Mouse (Mus musculus) brain, embryonic 14.5 days (tissue): ENCODE results near the gene Ubfd1. TPM values are rescaled to one million over a fixed set of nuclear protein-coding genes. Genes with fewer than 3 reads are reported as not detected.
A peak's percentile ranks its signal among the peaks of the same experiment; 100 is the strongest.

Experiments used
- DNase-seq: peaks from one replicate; pipeline ENCODE4 v3.0.0-alpha.2; 2011; ENCODE audit warnings: low read depth
- CTCF ChIP-seq: fragments of 200-500 bp; IDR thresholded peaks from 2 replicates; pipeline ENCODE4 v1.5.1; 2012; ENCODE audit warnings: inconsistent platforms, mild to moderate bottlenecking, moderate library complexity, borderline replicate concordance; ENCODE audit not compliant: insufficient read depth, insufficient read length; ENCODE audit errors: extremely low read depth
- POLR2A ChIP-seq: fragments of 200-500 bp; IDR thresholded peaks from 2 replicates; pipeline ENCODE4 v1.6.1; 2012; ENCODE audit warnings: mild to moderate bottlenecking, inconsistent platforms, borderline replicate concordance; ENCODE audit not compliant: poor library complexity, insufficient read depth, insufficient read length, severe bottlenecking; ENCODE audit errors: extremely low read depth
- polyA plus RNA-seq: library from polyadenylated mRNA; depleted of rRNA; stranded (reverse); fragments of >200 nt; gene quantifications from 2 replicates; pipeline ENCODE4 v1.2.3, GENCODE M21; 2012; rRNA removed

The Ubfd1 gene
- 77.7 and 89.6 TPM in 2 replicates for polyA plus RNA-seq

DNA sequence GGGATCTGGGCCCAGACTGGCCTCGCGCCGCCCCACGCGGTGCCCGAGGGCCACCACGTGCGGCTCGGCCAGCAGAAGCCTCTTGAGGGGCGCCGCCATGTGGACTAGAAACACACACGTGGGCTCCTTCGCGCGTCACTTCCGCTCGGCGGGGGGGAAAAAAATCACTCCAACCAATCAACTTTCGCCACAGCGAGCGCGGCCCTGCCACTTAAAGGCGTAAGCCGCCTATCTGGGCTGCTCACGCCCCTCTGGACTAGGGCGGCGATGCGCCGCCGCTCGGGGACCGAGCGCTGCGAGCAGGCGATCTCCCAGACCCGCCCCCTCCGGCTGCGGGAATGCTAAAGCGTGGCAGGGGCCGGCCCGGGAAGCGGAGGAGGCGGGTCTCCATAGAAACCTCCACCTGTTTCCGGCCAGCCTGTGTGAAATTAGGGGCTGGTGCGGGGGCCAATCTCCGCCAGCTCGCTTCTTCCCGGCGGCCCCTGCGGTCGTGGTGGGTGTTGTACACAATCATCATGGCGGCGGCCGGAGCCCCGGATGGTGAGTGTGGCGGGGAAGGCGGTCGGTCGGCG lies at the start of gene Ubfd1, which contains the start of gene Ears2:
TSS of gene Ubfd1 (plus strand) at position 231 of the 572 bp plus-strand sequence.
TSS of gene Ears2 (minus strand) at position 319 of the 572 bp plus-strand sequence.
- DNase-seq, result peak; percentile 99
- TF ChIP-seq CTCF (peak; percentile 7; the same call in 1 of the 2 replicates), POLR2A (no peak)

DNA sequence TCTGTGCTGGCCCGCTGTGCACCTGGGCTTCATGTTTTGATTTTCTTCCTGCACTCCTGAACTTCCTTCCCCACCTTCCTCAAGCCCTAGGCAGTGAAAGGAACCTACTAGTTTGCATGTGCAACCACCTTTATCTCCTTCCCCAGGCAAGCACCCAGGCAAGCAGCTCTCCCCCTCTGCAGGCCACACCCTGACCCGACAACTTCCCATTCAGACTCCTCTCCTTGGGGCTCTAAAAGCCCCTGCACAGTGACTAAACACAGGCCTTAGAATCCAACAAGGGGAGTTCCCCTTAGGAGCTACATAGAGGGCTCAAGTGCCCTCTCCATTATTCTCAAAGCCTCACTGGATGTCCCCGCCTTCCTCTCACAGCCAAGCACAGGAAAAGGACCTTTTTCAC lies 48.7 kb upstream of the Ubfd1 start:
- TF ChIP-seq CTCF (no peak), POLR2A (no peak)

DNA sequence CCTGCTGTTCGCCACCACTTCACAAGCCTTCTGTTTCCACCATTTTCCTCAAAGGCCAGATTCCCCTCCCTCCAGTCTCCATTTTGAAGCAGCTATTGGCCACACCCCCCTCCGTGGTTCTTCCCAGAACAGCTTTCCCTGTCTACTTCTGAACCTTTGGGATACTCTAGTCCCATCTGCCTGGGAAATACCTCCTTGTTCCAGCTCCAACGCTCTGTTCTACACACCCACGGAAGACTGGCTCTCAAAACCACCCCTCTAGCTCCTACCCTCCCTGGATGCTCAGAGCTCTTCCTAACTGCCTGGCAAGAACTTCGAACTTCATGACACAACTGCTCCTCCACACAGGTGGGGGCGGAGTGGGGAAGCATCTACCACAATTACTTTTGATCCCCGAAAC lies 48.0 kb upstream of the Ubfd1 start:
- peak; percentile 16 for DNase-seq
- no peak for TF ChIP-seq CTCF
- no peak for TF ChIP-seq POLR2A

More for the DNA sequence above, 48.7 kb upstream of the Ubfd1 start:
- DNase-seq, result no peak

DNA sequence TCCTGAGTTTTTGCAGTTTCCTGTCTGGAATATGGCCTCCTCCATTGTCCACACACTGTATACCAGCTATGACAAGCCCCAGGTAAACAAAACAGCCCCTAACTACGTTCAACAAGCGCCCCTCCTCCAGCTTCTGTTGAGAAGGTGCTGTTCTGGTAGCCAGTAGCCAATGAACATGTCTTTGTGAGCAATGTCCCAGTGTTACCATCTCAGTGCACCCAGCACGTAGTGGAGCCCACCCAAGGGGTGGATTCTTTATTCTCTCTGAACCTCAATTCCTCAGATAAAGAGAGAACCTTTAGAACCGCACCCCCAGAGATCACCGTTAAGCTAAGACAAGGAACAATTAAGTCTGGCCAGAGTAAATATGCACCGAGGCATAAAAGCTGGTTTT lies 46.7 kb upstream of the Ubfd1 start:
- DNase-seq, result peak; percentile 60
- no peak for TF ChIP-seq POLR2A
- no peak for TF ChIP-seq CTCF

DNA sequence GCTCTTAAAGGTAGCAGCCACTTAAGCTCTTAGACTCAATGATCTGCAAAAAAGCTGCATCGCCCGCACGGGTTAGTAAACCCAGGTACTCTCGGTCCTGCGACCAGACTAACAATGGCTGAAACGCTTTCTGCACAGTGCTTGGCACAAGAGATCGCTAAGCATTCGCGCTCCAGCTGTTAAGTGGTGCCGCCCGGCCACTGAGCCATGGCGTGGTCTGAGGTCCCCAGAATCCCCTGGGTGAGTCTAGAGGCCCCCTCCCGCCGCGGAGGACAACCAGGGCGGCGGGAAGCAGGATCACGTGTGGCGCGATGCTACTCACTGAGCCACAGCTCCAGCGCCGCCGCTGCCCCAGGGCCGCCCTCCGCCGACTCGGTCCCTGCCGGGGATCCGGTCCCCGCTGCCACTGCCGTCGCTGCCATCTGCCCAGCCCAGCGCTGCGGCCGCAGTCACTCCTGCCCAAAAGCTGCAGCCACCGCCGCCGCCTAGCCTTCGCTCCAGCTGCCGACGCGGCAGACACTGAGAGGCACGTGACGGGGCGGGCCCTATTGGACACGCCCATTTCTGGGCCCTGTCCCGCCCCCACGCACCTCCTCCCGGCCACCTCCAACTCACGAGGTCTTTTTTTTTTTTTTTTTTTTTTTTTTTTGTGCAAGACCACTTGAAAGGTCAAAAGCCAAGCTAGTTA lies 46.2 kb upstream of the Ubfd1 start, which contains the start of gene Gga2:
TSS of gene Gga2 (minus strand) at position 556 of the 688 bp plus-strand sequence.
- peak; percentile 96 for DNase-seq
- TF ChIP-seq POLR2A (peak; percentile 90), CTCF (no peak)

DNA sequence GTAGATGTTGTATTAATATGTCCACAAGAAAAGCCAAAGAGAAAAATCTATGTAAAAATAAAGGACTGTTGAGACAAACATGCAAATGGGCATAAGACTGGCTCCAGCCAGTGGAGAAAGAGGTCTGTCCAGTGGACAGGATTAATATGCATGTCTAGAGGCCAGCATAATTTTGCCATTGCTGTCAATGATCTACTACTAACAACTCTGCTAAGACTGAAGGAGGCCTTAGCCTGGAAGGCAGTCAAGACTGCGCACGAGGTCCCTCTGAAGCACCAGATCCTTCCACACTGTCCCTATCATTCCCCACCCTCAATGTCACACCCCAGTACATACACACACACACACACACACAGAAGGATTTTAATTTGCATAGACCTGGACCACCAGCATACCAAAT lies 44.8 kb upstream of the Ubfd1 start:
- DNase-seq, result no peak
- no peak for TF ChIP-seq CTCF
- TF ChIP-seq POLR2A, result no peak

DNA sequence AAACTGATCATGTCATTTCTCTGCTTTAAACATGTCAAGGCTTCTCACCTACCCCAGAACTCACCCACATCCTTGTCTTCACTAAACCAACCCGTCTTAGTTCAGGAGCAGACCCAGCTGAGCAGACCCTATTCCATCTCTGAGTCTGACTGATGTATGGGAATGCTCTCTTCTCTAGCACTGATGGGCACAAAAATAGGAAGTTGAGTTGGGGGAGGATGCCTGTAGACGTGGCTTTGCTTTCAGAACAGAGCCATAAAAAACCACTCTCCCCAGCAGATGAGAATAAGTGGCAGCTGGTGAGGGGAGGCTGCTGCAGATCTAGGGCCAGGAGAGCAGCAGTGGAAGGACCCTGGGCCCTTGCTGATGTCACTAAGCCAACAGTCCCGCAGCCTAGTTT lies 33.6 kb upstream of the Ubfd1 start:
- DNase-seq, result no peak
- no peak for TF ChIP-seq POLR2A
- no peak for TF ChIP-seq CTCF

DNA sequence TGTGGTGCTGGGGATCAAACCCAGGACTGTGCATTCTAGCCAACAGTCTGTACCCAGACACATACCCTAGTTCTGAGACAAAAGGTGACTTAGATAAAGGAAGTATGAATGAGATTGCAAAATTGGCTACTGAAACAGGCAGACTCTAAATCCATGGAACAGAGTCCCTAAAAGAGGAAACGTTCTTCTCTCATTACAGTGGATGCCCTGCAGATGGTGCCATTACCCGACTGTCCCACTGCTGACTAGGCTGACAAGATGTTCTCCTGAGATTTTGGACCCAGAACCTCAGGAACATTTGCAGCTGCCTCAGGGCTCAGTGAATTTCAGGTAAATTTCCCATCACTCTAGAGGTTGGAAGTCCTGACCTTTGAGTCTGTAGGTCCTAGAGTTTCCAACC lies 32.6 kb upstream of the Ubfd1 start:
- TF ChIP-seq POLR2A (no peak), CTCF (peak; percentile 6; the same call in 1 of the 2 replicates)
- DNase-seq, result no peak

DNA sequence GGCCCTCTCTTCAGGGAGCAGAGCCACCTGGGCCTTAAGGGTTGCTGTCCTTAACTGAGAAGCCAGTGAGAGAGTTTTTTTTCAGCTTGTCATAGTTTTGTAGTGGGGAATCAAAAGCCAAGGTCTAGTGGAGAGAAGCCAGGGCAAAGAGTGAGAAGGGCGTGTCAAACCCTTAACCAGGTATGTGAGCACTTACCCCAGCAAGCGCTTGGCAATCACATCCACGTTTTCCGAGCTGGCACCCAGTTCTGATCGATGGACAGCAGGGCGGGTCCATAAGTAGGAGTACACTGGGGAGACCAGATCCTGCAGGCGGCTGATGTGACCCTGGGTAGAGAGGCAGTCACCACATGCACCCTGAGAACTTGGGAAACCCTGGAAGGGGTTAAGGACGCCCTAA lies 22.9 kb upstream of the Ubfd1 start:
- no peak for TF ChIP-seq POLR2A
- no peak for TF ChIP-seq CTCF
- DNase-seq, result no peak

DNA sequence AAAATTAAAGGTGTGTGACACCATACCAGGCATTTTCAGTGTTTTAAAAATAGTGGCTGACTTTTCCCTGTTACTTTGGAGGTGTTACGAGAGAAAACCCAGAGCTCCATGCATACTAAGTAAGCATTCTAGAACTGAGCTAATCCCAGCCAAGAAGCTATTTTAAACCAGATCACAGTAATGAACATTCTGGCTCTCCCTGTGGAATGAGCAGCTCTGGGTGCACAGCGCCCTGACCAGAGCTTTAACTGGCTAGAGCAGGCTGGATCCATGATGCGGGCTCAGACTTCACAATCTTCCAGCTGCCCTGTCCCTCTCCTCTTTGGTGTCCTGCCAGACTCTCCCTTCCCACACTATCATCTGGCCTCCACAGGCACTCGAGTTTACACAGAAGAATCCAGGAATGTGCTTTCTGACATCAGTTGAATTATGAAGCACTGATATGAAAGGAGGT lies 21.8 kb upstream of the Ubfd1 start:
- no peak for TF ChIP-seq POLR2A
- TF ChIP-seq CTCF, result no peak
- no peak for DNase-seq

DNA sequence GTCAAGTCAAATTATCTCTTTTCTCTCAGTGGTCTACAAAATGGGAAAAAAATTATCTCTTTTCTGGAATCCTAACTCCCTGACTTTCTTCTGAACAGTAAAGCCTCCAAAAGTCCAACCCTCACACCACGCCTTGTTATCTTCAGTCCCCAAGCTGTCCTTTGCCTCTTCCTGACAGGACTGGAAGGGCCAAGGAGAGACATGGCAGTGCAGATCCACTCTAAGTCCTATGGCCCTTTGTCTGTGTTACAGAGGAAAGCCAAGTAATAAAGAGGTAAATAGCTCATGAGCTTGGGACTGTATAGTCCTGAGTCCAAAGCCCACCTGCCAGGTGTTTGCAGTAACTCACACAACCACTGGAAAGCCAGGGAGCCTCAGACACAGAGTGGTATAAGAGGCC lies 21.3 kb upstream of the Ubfd1 start:
- TF ChIP-seq CTCF (no peak), POLR2A (no peak)
- no peak for DNase-seq
